Mouse (Mus musculus): ENCODE measurements around the gene Slc38a4. TPM values are rescaled to one million over a fixed set of nuclear protein-coding genes. Genes with fewer than 3 reads are reported as not detected.

The Slc38a4 gene
- polyA plus RNA-seq, 1 experiment, result 0.01 TPM

GRCm38 (mm10) chr15:97059071-97060041, 3.6 kb upstream of the Slc38a4 start:
- H3K9me3 ChIP-seq (ENCODE audit: control insufficient read depth, low read length), result peaks cover 18% of the 10 kb centered on the region
- H3K27me3 ChIP-seq (ENCODE audit: control insufficient read depth), result peaks cover 18% of the 10 kb centered on the region
- TF ChIP-seq TAL1 (IDR thresholded peaks at IDR 0.05; ENCODE audit: low read length) (no peak), GATA1 (IDR thresholded peaks at IDR 0.05; ENCODE audit: low read length) (no peak)
- H3K4me3 ChIP-seq (replicated peaks), result no peak overlapping the region
- H3K36me3 ChIP-seq (ENCODE audit: control insufficient read depth), result no peaks in the 10 kb centered on the region
- no peaks in the 10 kb centered on the region for H3K4me1 ChIP-seq (ENCODE audit: control insufficient read depth)

GRCm38 (mm10) chr15:97054767-97055489, 828 bp downstream of the Slc38a4 start:
- peaks cover 22% of the 10 kb centered on the region for H3K9me3 ChIP-seq (ENCODE audit: control insufficient read depth, low read length)
- TF ChIP-seq TAL1 (IDR thresholded peaks at IDR 0.05; ENCODE audit: low read length), result no peak
- TF ChIP-seq GATA1 (IDR thresholded peaks at IDR 0.05; ENCODE audit: low read length), result no peak
- peaks cover 28% of the 10 kb centered on the region for H3K27me3 ChIP-seq (ENCODE audit: control insufficient read depth)
- no peaks in the 10 kb centered on the region for H3K36me3 ChIP-seq (ENCODE audit: control insufficient read depth)
- no peaks in the 10 kb centered on the region for H3K4me1 ChIP-seq (ENCODE audit: control insufficient read depth)
- H3K4me3 ChIP-seq (replicated peaks), result peak overlapping the region; percentile 53

- no peaks in the 10 kb centered on the region for H3K36me3 ChIP-seq (ENCODE audit: control insufficient read depth)
- TF ChIP-seq TAL1 (IDR thresholded peaks at IDR 0.05; ENCODE audit: low read length), result no peak
- TF ChIP-seq GATA1 (IDR thresholded peaks at IDR 0.05; ENCODE audit: low read length), result no peak
- peak overlapping the region; percentile 31 for H3K4me3 ChIP-seq (replicated peaks)
- H3K9me3 ChIP-seq (ENCODE audit: control insufficient read depth, low read length), result peaks cover 19% of the 10 kb centered on the region
- H3K4me1 ChIP-seq (ENCODE audit: control insufficient read depth), result no peaks in the 10 kb centered on the region
- peaks cover 28% of the 10 kb centered on the region for H3K27me3 ChIP-seq (ENCODE audit: control insufficient read depth)
Measured at GRCm38 (mm10) chr15:97054131-97054530, 1.6 kb downstream of the Slc38a4 start.

- H3K36me3 ChIP-seq (ENCODE audit: control insufficient read depth), result no peaks in the 10 kb centered on the region
- TF ChIP-seq GATA1 (IDR thresholded peaks at IDR 0.05; ENCODE audit: low read length) (no peak), TAL1 (IDR thresholded peaks at IDR 0.05; ENCODE audit: low read length) (no peak)
Measured at GRCm38 (mm10) chr15:97050436-97050835, 5.3 kb downstream of the Slc38a4 start.

GRCm38 (mm10) chr15:97050011-97050410, 5.7 kb downstream of the Slc38a4 start:
- no peak overlapping the region for H3K4me3 ChIP-seq (replicated peaks)
- no peaks in the 10 kb centered on the region for H3K36me3 ChIP-seq (ENCODE audit: control insufficient read depth)
- H3K4me1 ChIP-seq (ENCODE audit: control insufficient read depth), result no peaks in the 10 kb centered on the region
- TF ChIP-seq TAL1 (IDR thresholded peaks at IDR 0.05; ENCODE audit: low read length) (no peak), GATA1 (IDR thresholded peaks at IDR 0.05; ENCODE audit: low read length) (no peak)
- peaks cover 11% of the 10 kb centered on the region for H3K9me3 ChIP-seq (ENCODE audit: control insufficient read depth, low read length)
- peaks cover 17% of the 10 kb centered on the region for H3K27me3 ChIP-seq (ENCODE audit: control insufficient read depth)

More at GRCm38 (mm10) chr15:97050436-97050835, 5.3 kb downstream of the Slc38a4 start:
- Histone ChIP-seq H3K9me3 (ENCODE audit: control insufficient read depth, low read length) (peaks cover 14% of the 10 kb centered on the region), H3K4me1 (ENCODE audit: control insufficient read depth) (no peaks in the 10 kb centered on the region), H3K27me3 (ENCODE audit: control insufficient read depth) (peaks cover 21% of the 10 kb centered on the region), H3K4me3 (replicated peaks) (no peak overlapping the region)

GRCm38 (mm10) chr15:97049281-97049841, 6.4 kb downstream of the Slc38a4 start:
- H3K4me3 ChIP-seq (replicated peaks), result no peak overlapping the region
- peaks cover 4% of the 10 kb centered on the region for H3K9me3 ChIP-seq (ENCODE audit: control insufficient read depth, low read length)
- peaks cover 10% of the 10 kb centered on the region for H3K27me3 ChIP-seq (ENCODE audit: control insufficient read depth)
- no peaks in the 10 kb centered on the region for H3K36me3 ChIP-seq (ENCODE audit: control insufficient read depth)
- H3K4me1 ChIP-seq (ENCODE audit: control insufficient read depth), result no peaks in the 10 kb centered on the region
- TF ChIP-seq TAL1 (IDR thresholded peaks at IDR 0.05; ENCODE audit: low read length), result no peak
- TF ChIP-seq GATA1 (IDR thresholded peaks at IDR 0.05; ENCODE audit: low read length), result no peak

GRCm38 (mm10) chr15:97048267-97048666, 7.5 kb downstream of the Slc38a4 start:
- H3K27me3 ChIP-seq (ENCODE audit: control insufficient read depth), result peaks cover under 1% of the 10 kb centered on the region; the same call in 1 of the 2 replicates
- no peaks in the 10 kb centered on the region; the same call in 1 of the 2 replicates for H3K9me3 ChIP-seq (ENCODE audit: control insufficient read depth, low read length)
- H3K36me3 ChIP-seq (ENCODE audit: control insufficient read depth), result no peaks in the 10 kb centered on the region
- no peaks in the 10 kb centered on the region for H3K4me1 ChIP-seq (ENCODE audit: control insufficient read depth)
- TF ChIP-seq TAL1 (IDR thresholded peaks at IDR 0.05; ENCODE audit: low read length) (no peak), GATA1 (IDR thresholded peaks at IDR 0.05; ENCODE audit: low read length) (no peak)
- H3K4me3 ChIP-seq (replicated peaks), result no peak overlapping the region

- no peak overlapping the region for H3K4me3 ChIP-seq (replicated peaks)
Measured at GRCm38 (mm10) chr15:97043921-97044320, 11.8 kb downstream of the Slc38a4 start.

More at GRCm38 (mm10) chr15:97043921-97044320, 11.8 kb downstream of the Slc38a4 start:
- Histone ChIP-seq H3K27me3 (ENCODE audit: control insufficient read depth) (no peaks in the 10 kb centered on the region), H3K9me3 (ENCODE audit: control insufficient read depth, low read length) (no peaks in the 10 kb centered on the region), H3K36me3 (ENCODE audit: control insufficient read depth) (no peaks in the 10 kb centered on the region), H3K4me1 (ENCODE audit: control insufficient read depth) (no peaks in the 10 kb centered on the region)
- TF ChIP-seq TAL1 (IDR thresholded peaks at IDR 0.05; ENCODE audit: low read length), result no peak
